Mouse (Mus musculus) intestine, postnatal 0 days (tissue): ENCODE results near the gene Ankrd12. TPM values are rescaled to one million over a fixed set of nuclear protein-coding genes. Genes with fewer than 3 reads are reported as not detected.

Experiments
- ATAC-seq: fragments of 200-750 bp; cut with Nextera tagmentation; 2 replicates; pipeline ENCODE4 v1.8.0; 2017; ENCODE audit warnings: mild to moderate bottlenecking, moderate TSS enrichment, moderate library complexity
- H3K27ac ChIP-seq: fragments of 300-500 bp; sonication (generic); 2 replicates; pipeline ENCODE4 v1.5.1; 2014; ENCODE audit warnings: mild to moderate bottlenecking, low read depth, low read length, moderate library complexity
- H3K27me3 ChIP-seq: fragments of 300-500 bp; sonication (generic); replicated peaks from 2 replicates; pipeline ENCODE4 v1.6.1; 2014; ENCODE audit warnings: low read length, mixed read lengths; ENCODE audit not compliant: control insufficient read depth, insufficient read depth
- H3K36me3 ChIP-seq: fragments of 300-500 bp; sonication (generic); 2 replicates; pipeline ENCODE4 v1.6.1; 2014; ENCODE audit warnings: mild to moderate bottlenecking, moderate library complexity; ENCODE audit not compliant: control insufficient read depth, insufficient read depth
- H3K4me1 ChIP-seq: fragments of 300-500 bp; sonication (generic); replicated peaks from 2 replicates; pipeline ENCODE4 v1.6.1; 2014; ENCODE audit warnings: antibody characterized with exemption, low read length, mixed read lengths; ENCODE audit not compliant: control insufficient read depth, insufficient read depth
- H3K4me2 ChIP-seq: fragments of 300-500 bp; sonication (generic); replicated peaks from 2 replicates; pipeline ENCODE4 v1.6.1; 2014; ENCODE audit warnings: low read depth, mild to moderate bottlenecking, moderate library complexity
- H3K4me3 ChIP-seq: fragments of 300-500 bp; sonication (generic); 2 replicates; pipeline ENCODE4 v1.5.1; 2014; ENCODE audit warnings: low read depth, low read length
- H3K9ac ChIP-seq: fragments of 300-500 bp; sonication (generic); 2 replicates; pipeline ENCODE4 v1.6.1; 2014; ENCODE audit warnings: mild to moderate bottlenecking, low read depth, low read length
- H3K9me3 ChIP-seq: fragments of 300-500 bp; sonication (generic); 2 replicates; pipeline ENCODE4 v1.6.1; 2016; ENCODE audit warnings: mixed run types; ENCODE audit not compliant: control insufficient read depth
- CTCF ChIP-seq: sonication (generic); IDR thresholded peaks from 2 replicates; pipeline ENCODE4 v1.5.1; 2016; ENCODE audit warnings: low read depth, mild to moderate bottlenecking, control low read depth, antibody characterized with exemption, moderate library complexity
- whole genome bisulfite sequencing: fragments of 180-500 bp; shearing (Covaris S2); extraction: QIAGEN DNeasy Blood & Tissue Kit; methylation state at CpG from one replicate; pipeline ENCODE4 v1.1.7; 2014; 5-methylcytosine and 5-hydroxymethylcytosine counted together
- polyA plus RNA-seq: library from polyadenylated mRNA; unstranded; fragments of >200 nt; fragmentation: Nextera tagmentation; extraction: Ambion mirVana; gene quantifications from 2 replicates; pipeline ENCODE4 v1.2.1, GENCODE M21; 2015

Gene Ankrd12
- polyA plus RNA-seq, 1 experiment from 2014 or later: 21.9 TPM

GRCm38 (mm10) chr17:65942394-65942793, 134.5 kb downstream of the Ankrd12 start:
- H3K9me3 ChIP-seq: no peaks in the 10 kb centered on the region
- H3K27ac ChIP-seq: no peak overlapping the region
- no peak for TF ChIP-seq CTCF
- ATAC-seq: no peak
- H3K4me1 ChIP-seq: no peaks in the 10 kb centered on the region; the same call in 1 of the 2 replicates
- no peak overlapping the region for H3K4me3 ChIP-seq
- H3K9ac ChIP-seq: no peak overlapping the region
- no peak overlapping the region for H3K4me2 ChIP-seq
- H3K36me3 ChIP-seq: 0 out of 2 replicates have a peak, but pooled peaks cover 12% of the 10 kb centered on the region
- no peaks in the 10 kb centered on the region for H3K27me3 ChIP-seq
- 26% methylated on average over 4 of the region's 4 CpGs for WGBS

- WGBS: 63% methylated on average over 6 of the region's 6 CpGs
- TF ChIP-seq CTCF: no peak
- Histone ChIP-seq H3K4me1 (no peaks in the 10 kb centered on the region; the same call in 1 of the 2 replicates), H3K9me3 (no peaks in the 10 kb centered on the region), H3K27me3 (no peaks in the 10 kb centered on the region), H3K36me3 (0 out of 2 replicates have a peak, but pooled peaks cover 7% of the 10 kb centered on the region), H3K27ac (no peak overlapping the region), H3K4me3 (no peak overlapping the region), H3K9ac (no peak overlapping the region), H3K4me2 (no peak overlapping the region)
- no peak for ATAC-seq
Observed at GRCm38 (mm10) chr17:65941275-65941674, 135.6 kb downstream of the Ankrd12 start.

- WGBS: 74% methylated on average over 12 of the region's 12 CpGs
- TF ChIP-seq CTCF: no peak
- no peak overlapping the region for H3K9ac ChIP-seq
- H3K4me1 ChIP-seq: no peaks in the 10 kb centered on the region; the same call in 1 of the 2 replicates
- no peak overlapping the region for H3K27ac ChIP-seq
- no peaks in the 10 kb centered on the region for H3K9me3 ChIP-seq
- H3K27me3 ChIP-seq: no peaks in the 10 kb centered on the region
- 0 out of 2 replicates have a peak, but pooled peaks cover under 1% of the 10 kb centered on the region for H3K36me3 ChIP-seq
- no peak overlapping the region for H3K4me3 ChIP-seq
- no peak for ATAC-seq
- no peak overlapping the region for H3K4me2 ChIP-seq
Observed at GRCm38 (mm10) chr17:65940221-65940620, 136.7 kb downstream of the Ankrd12 start.

GRCm38 (mm10) chr17:65939461-65940192, 137.3 kb downstream of the Ankrd12 start:
- no peak overlapping the region for H3K9ac ChIP-seq
- H3K4me1 ChIP-seq: no peaks in the 10 kb centered on the region; the same call in 1 of the 2 replicates
- no peaks in the 10 kb centered on the region for H3K36me3 ChIP-seq
- TF ChIP-seq CTCF: no peak
- no peak overlapping the region for H3K27ac ChIP-seq
- no peaks in the 10 kb centered on the region for H3K9me3 ChIP-seq
- no peak overlapping the region for H3K4me3 ChIP-seq
- 50% methylated on average over 14 of the region's 14 CpGs for WGBS
- H3K4me2 ChIP-seq: no peak overlapping the region
- no peaks in the 10 kb centered on the region for H3K27me3 ChIP-seq
- ATAC-seq: no peak

DNA sequence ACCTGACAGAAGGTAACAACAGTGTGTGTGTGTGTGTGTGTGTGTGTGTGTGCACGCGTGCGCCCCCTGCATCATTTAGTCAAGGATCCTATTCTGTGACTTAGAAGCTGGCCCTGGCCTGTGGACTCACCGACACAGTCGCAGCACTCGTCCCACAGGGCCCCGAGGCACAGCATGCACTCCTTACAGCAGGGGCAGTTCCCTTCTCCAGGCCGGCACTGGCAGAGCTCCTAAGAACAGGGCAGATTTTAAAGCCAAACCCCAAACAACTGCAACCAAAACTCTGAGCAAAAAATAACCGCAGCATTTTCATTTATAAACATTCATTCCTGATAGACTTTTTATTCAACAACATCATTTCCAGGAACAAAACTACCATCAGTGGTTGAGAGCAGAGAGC, 139.2 kb downstream of the Ankrd12 start:
- no peaks in the 10 kb centered on the region for H3K27me3 ChIP-seq
- no peak overlapping the region for H3K4me2 ChIP-seq
- H3K4me1 ChIP-seq: no peaks in the 10 kb centered on the region; the same call in 1 of the 2 replicates
- H3K9ac ChIP-seq: no peak overlapping the region
- no peaks in the 10 kb centered on the region for H3K9me3 ChIP-seq
- TF ChIP-seq CTCF: no peak
- 87% methylated on average over 9 of the region's 9 CpGs for WGBS
- no peak overlapping the region for H3K27ac ChIP-seq
- H3K4me3 ChIP-seq: no peak overlapping the region
- no peak for ATAC-seq
- H3K36me3 ChIP-seq: peaks cover 9% of the 10 kb centered on the region; the same call in 1 of the 2 replicates

- H3K4me3 ChIP-seq: no peak overlapping the region
- H3K9ac ChIP-seq: no peak overlapping the region
- H3K4me1 ChIP-seq: peaks cover 7% of the 10 kb centered on the region; the same call in 1 of the 2 replicates
- no peak overlapping the region for H3K27ac ChIP-seq
- H3K4me2 ChIP-seq: no peak overlapping the region
- H3K36me3 ChIP-seq: peaks cover 9% of the 10 kb centered on the region
- ATAC-seq: no peak
- no peaks in the 10 kb centered on the region for H3K27me3 ChIP-seq
- H3K9me3 ChIP-seq: no peaks in the 10 kb centered on the region
- 94% methylated on average over 2 of the region's 2 CpGs for WGBS
- peak; percentile 64 for TF ChIP-seq CTCF
Observed at GRCm38 (mm10) chr17:65933741-65934140, 143.1 kb downstream of the Ankrd12 start.
